Mouse (Mus musculus): ENCODE measurements around the gene Asphd2.
"Not testable (repeated sequence)": the region's sequence is repeated elsewhere in the genome, so short reads cannot be mapped to it uniquely, and the experiment has no call there.

The Asphd2 gene

DNA sequence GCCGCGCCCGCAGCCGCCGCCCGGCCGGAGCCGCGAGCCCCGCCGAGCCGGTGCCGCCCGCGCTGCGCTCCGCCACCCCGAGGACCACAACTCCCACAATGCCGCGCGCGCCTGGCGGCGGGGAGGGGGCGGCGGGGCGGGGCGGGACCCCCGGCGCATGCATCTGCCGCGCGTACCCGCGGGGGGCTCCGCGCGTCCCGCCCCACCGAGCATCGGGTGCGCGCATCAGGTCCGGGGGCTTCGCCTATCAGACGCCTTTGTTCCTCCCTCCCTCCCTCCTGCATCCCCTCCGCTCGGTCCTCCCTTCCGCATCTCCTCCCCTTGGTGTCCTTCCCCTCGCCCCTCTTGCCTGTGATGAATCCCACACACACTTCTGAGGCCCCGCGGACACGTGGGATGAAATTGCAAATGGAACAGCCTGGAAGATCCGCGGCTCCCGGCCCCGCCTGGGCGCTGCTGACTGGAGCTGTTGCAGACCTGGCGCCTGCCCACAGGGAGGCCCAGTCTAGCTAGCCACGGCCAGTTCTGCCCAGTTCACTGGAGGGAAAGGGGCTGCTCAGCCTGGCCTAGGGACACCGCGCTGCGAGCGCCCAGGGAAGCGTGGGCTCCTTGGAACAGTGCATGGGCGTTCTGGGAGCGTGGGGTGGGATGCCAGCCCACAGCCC, at the start of gene Asphd2:
TSS of gene Asphd2 (minus strand) at position 88 of the 665 bp plus-strand sequence.
- peak; percentile 91 to 94 for DNase-seq (ENCODE audit: low spot score in 2 of 2)

DNA sequence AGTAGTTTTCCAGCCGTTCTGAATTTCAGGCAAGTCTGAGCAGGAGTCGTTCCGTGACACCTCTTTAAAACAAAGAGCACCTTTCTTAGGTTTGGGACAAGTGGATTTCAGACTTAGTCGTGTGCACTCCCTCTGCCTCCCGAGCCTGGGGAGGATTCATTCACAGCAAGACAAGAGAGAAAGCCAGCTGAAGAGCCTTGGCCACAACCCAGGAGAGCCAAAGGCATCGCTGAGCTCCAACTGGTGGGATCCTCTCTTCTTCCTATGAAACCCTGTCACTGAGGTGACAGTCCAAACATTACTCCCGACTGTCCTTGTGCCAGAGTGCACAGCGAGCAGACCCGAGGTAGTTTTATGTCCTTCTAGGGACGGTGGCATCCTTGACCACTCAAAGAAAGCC, 43.9 kb upstream of the Asphd2 start:
- no peak for DNase-seq (ENCODE audit: low spot score in 2 of 2)

DNA sequence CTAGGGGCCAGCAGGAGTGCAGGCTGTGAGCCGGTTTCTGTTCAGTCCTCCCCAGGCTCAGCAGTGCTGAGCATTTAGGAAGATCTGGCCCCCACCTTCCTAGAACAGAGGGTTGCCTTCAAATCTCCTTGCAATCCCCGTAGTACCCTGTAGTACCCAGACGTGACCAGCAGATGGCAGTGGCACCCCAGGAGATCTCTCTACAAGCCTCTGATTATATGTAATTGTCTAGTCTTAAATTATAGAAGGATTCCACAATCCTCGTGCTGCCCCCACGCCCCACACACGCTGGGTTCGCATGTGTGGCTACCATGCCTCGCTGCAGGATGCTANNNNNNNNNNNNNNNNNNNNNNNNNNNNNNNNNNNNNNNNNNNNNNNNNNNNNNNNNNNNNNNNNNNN, 38.3 kb upstream of the Asphd2 start:
- DNase-seq (ENCODE audit: low spot score in 2 of 2), result peak; percentile 84 to 91

DNA sequence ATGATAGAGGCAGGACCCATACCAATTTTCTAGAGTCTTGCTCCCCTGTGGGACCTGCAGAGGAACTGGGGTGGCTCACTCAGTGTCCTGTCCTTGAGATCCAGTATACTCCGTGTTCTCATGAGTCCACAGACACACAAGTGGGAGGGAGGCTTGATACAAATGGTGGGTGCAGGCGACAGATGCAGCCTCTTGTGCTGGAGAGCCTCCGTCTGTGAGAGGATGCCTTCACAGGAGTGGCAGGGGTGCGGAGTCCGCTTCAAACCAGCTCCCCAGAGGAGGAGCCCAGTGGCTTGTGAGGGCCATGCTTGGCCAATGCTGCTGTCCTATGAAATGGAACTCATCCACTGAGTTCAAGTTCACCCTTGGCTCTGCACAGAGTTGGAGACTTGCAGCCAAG, 37.4 kb upstream of the Asphd2 start:
- DNase-seq (ENCODE audit: low spot score in 2 of 2), result no peak

DNA sequence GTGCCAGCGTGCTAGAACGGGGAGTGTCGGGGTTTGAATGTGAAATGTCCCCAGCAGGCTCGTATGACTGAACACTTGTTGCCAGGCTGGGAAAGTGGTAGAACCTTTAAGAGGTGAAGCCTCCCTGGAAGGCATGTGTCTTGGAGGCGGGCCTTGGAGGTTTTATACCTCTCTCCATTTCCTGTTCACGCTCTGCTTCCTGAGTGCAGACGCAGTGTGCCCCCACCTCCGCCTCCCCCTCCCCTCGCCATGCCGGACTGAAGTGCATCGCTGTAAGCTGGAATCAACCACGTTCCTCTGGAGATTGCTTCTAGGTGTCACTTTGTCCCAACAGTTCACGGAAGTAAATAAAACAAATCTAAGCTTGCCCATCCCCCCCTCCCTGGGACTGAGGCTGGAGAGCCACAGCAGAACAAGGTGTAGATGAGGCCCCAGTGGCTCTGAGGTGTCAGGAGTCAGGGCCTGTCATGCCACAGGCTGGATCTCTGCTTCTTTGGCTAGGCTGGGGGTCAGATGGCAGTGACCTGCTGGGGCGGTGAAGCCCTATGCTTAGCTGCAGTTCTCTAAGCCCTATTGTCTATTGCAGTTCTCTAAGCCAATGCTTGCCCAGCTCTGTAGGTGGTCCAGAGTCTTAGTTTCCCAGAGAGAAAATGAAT, 36.6 kb upstream of the Asphd2 start:
- DNase-seq (ENCODE audit: low spot score in 2 of 2), result no peak

DNA sequence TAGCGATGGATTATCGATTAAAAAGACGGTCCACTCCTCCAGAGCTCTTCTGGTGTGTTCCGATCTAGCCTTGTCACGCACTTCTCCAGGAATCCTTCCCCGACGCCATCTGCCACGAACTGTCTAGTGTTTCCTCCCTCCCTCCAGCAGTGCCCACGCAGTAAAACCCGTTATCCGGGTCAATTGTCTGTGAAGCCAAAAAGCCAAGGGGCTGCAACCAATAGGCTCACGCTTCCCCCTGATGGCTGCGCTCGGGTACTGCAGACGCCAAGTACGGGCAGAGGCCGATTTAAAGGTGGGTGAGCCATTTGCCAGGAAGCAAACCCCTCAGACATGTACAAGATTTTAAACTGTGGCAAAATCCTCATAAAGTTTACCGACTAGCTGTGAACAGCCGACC, 34.3 kb upstream of the Asphd2 start:
- DNase-seq (ENCODE audit: low spot score in 2 of 2), result peak; percentile 78 to 81

DNA sequence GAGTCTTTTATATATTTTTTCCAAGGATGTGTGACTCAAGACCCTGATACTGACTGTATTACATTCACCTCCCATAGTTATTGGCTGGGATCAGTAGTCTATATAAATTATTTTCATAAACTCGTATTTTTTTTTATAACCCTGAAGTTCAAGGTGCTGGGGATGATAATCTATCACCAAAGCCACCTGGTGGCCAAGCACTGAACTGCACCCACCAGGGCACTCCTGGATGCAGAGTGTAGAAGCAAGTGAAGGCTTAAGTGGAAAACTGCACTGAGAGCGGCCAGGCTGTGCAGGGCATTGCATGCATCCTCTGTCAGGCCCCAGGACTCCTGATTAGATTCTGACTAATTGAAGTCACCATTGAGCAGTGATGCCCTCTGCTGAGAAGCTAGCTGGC, 32.6 kb upstream of the Asphd2 start:
- DNase-seq (ENCODE audit: low spot score in 2 of 2), result peak; percentile 77 to 88

DNA sequence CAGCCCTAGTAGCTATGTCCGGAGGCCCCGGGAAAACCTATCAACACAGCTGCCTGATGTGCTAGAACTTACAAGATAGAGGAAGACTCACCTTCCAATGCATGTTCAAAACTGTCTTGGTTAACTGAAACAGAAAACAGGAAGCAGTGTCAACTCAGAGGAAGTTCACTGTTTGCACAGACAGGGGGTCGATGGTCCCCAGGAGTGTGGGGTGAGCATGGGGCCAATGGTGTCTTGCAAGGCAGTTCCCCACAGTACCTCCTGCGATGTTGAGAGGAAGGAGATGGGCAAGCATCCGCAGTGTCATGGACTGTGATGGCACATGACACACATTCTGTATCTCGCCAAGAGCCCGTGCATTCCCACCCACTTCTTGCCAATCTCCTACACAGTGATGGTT, 32.0 kb upstream of the Asphd2 start:
- peak in 1 of 2 experiments; percentile 32 for DNase-seq (ENCODE audit: low spot score in 2 of 2)

DNA sequence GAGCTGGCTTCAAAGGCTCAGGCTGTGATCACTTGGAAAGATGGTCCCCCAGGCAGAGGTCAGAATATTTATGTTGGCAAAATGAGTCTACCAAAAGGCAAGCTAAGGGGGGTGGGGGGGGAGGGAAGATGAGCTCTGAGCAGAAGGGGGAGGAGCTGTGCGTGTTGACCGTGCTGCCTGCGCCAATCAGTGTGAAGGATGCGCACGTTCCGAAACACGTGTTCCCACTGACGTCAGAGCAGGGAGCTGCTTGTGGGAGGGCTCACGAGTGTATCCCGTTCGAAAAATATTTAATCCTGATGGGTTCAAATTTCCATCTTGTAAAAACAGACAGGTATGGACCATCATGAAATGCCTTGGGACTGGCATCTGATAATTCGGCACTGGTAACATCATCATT, 24.9 kb upstream of the Asphd2 start:
- peak in 1 of 2 experiments; percentile 56 for DNase-seq (ENCODE audit: low spot score in 2 of 2)

DNA sequence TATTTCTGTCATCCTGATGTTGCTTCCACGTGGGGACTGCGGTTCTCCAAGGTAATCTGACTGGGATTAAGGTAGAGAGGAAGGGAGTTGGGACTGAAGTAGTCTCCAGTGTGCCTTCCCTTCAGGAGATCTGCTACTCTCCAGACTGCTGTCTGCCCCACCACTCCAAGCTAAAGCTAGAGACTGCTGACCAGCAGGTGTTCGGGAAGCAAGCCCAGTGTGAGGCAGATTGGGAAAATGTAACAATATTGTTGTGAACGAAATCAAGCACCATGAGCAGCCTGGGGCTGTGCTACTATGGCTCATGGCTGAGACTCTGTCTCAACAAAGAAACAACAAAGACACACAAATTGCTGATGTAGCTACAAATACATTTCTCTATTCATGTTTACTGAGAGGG, 23.4 kb upstream of the Asphd2 start:
- DNase-seq (ENCODE audit: low spot score in 2 of 2), result no peak

DNA sequence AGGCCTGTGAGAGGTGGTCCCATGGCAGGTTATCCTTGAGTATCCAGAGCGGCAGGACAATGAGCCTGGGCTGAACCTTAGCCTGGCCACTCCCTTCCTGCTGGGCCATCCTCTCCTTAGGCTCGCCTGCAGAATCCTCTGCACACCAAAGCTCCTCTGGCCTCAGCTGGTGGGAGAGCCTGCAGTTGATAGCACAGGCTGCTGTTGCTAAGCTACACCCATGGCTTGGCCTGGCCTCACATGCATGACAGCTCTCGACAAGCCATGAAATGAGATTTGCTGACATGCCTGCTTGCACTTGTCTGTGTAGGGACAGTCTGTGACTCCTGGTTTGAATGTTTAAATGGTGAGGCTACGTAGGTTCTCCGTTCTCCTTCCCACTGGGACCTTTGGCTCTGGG, 22.0 kb upstream of the Asphd2 start:
- DNase-seq (ENCODE audit: low spot score in 2 of 2), result no peak

DNA sequence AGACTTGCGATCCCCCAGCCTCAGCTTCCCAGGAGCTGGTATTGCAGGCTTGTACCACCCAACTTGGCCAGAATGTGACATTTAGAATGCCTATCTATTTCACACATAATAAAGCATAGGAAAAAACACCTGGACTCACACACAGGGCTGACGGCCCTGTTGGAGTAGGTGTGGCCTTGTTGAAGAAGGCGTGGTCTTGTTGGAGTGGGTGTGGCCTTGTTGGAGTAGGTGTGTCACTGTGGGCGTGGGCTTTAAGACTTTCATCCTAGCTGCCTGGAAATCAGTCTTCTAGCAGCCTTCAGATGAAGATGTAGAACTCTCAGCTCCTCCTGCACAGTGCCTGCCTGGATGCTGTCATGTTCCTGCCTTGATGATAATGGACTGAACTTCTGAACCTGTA, 18.1 kb upstream of the Asphd2 start:
- not testable (repeated sequence) for DNase-seq (ENCODE audit: low spot score in 2 of 2)

DNA sequence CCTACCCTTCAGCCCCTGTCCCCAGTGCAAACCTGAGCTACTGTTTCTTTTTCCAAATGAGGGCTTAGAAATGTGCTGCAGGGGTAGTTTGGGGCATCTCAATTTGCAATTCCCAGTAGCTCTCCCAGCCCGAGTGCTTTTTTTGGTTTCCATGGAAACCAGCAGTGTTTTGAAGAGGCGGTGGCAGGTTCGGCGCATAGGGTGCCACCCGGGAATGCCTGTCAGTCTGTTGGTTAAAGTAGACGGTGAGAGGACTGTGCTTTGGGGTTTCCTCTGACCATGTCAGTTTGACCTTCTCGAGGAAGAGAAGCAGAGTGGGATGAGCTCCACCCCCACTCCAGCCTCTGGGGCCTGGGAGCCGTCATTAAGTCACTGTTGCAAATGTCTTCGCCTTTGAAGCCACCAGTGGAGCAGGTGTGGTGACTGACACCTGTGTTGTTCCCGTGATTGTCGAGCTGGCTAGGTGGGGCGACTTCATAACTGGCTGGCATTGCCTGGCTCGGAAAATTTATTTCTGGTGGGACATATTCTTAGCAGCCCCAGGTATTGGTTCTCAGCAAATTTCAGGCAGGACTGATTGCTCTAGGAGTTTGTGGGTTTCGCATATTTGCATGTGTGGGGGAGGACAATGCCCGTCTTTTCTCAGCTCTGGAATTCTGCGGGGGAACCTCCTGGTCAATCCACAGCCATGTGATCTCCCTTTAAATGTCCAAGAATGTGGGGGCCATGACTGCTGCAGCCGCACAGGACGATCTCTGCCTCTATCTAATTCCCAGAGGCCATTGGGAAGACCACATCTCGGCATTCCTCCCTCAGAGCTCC, 17.1 kb upstream of the Asphd2 start:
- DNase-seq (ENCODE audit: low spot score in 2 of 2), result peak; percentile 81 to 86

DNA sequence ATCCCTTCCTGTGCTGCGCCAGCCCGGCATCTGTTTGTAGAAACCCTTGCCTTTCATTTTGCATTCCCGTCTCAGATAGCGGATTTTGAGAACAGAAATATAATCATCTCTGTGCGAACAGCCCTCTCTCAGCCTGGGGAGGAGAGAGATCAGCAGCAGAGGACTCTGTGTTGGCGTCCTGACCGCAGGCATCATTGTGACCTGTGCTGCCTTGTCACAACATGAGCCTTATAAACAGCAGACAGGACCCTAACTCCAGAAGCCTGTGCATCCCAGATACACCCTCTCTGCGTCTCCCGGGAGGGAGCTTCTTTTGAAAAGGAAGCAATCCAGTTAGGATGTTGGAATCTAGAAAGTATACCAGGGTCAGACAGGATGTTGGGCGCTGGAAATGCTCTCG, 16.4 kb upstream of the Asphd2 start:
- DNase-seq (ENCODE audit: low spot score in 2 of 2), result peak; percentile 57 to 61

DNA sequence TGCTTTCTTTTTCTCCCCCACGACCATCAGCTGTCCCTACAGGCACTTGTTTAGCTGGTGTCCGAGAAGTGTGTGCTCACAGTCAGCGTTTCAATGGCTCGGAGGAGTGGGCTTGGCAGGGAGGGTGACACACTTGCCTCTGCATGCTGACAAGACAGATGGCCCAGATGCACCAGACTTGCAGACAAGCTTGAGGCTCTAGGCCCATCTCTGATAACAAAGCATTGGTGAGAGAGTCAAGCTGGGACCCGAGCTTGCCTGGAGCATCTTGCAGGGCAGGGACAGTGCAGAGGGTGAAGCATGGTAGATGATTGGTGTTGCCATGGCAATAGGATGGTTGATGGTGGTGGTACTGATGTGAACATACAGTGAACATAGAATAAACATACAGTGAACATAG, 14.6 kb upstream of the Asphd2 start:
- DNase-seq (ENCODE audit: low spot score in 2 of 2), result peak in 1 of 2 experiments; percentile 35

DNA sequence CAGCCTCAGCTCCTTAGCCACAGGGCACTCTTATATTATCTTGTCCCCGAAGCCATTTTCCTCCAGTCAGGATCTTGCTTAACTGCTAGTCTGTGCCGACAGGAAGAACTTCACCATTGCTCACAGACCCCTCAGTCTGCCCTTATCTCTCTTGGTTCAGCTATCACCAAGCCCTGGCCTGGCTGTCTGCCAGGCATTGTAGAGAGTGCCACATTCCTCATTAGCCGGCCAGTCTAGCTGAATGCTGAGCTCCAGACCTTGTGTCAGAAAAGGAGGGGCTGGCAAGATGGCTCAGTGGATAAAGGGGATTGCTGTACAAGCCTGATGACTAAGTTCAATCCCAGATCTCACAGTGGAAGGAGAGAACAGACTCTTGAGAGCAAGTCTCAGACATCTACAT, 11.4 kb upstream of the Asphd2 start:
- DNase-seq (ENCODE audit: low spot score in 2 of 2), result peak in 1 of 2 experiments; percentile 26

DNA sequence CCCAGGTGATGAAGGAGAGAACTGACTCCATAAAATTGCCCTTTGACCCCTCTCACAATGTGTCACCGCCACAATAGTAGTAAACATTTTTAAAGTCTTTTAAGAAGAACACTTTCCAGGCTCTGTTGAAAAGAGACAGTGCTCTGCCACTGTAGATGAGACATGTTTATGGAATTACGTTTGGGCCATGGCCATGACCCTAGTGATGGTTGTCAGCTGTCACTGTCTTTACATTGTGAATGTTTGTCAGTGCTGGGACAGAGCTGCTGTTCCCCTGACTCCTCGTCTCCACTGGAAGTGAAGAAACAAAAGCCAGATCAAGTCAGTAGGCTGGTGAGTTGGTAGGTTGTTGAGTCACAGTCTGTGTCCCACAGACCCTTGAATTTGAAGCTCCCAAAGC, 7.8 kb upstream of the Asphd2 start:
- DNase-seq (ENCODE audit: low spot score in 2 of 2), result peak in 1 of 2 experiments; percentile 15

DNA sequence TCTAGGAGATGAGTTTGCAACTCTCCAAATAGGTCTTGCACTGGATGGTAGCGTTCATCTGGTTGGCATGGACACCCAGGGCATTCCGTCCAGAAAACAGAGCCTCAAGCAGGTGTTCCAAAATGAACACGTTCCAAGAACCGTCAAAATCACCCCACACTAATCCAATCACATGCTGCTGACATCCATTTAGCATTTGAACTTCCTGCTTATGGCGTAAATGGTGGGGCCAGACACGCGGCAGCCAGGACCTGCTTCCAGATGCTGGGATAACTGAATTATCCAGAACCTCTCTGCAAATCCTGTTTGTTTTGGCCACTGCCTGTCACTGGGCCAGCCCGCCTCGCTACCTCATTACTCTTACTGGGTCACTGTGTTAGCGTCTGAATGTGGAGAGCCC, 4.6 kb upstream of the Asphd2 start:
- DNase-seq (ENCODE audit: low spot score in 2 of 2), result peak in 1 of 2 experiments; percentile 28

DNA sequence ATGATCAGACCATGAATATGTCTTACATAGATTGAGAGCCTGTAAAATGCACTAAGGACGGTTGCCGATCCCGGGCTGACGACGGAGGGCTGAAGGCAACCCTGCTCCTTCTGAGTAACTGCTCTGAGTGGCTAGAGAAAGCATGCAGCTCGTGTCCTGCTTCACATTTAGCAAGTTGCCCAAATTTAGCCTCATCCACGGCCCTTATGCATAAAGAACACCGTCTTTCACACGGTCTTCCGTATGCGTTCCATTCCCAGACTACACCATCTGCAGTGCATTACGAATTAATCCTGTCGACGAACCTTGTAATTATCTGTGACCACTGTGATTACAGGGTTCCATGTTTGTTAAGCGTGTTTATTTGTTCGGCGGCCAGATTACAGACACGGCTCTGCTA, 1.4 kb upstream of the Asphd2 start:
- peak; percentile 49 to 69 for DNase-seq (ENCODE audit: low spot score in 2 of 2)

DNA sequence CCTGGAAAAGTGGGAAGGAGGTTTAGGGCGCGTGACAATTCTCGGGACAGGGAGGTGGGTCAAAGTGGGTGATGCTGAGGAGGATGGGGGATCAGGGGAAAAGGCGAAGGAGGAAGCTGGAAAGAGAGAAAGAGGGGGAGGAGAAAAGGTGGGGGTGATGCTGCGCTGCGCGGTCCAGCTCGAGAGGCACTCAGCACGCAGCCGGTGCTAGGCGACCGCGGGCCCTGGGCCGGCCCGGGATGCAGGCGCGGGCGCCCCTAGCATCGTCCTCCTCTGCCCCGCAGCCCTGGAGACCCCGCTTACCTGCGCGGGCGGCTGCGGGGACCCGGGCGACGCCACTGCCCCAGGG, 277 bp downstream of the Asphd2 start:
- DNase-seq (ENCODE audit: low spot score in 2 of 2), result peak in 1 of 2 experiments; percentile 52

DNA sequence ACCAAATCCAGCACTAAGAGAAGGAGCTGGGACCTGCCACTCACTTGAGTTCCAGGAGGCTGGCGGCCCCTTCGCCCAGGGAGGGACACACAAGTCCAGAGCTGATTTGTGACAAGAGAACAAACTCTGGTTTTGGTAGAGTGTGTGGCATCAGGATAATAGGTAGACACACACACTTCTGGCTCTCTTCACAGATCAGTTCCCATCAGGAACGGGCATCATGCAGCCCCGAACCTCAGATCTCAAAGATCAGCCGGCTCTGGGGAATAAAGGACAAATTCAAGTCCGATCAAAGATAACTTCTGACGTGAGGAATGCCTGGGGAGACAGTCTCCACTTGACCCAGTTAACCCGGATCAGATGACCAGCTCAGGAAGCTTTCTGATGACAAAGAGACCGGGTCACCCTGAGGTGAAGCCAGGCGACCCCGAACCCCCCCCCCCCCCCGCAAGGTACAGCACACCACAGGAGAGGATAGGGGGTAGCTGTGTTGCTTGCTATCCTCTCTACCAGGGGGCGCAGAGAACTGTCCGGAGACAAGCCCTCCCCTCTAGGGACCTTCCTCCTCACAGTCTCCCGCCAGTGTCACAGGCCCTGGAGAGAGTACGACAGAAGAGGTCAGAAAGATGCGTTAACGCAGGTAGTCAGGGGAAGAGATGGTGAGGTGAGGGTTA, 788 bp downstream of the Asphd2 start:
- DNase-seq (ENCODE audit: low spot score in 2 of 2), result no peak

DNA sequence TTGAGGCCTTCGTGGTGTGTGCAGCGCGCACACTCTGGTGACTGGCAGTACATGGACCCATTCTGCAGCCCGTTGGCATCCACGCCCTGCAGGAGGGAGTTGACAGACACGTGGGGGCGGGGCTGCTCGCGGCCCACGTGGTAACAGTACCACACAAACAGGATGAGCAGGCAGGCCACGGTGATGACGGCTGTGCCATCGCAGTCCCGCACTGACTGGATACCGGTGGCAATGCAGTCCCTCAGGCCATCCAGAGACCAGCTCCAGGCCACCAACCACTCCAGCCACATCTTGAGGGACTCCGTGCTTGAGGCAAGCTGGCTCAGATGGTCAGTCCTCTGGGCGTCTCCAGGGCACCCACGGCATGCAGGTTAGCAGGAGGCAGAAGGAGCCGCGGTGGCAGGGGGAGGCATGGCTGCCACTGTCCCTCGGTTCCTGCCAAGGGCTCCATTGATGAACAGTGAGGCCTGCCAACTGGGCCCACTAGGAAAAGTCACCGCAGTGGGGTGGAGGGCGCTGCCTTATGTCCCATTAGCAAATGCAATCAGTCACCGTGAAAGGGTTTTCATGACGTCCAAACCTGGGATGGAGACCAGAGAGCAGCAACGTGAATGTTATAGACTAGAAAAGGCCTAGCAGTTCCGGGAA, 2.9 kb downstream of the Asphd2 start:
- peak in 1 of 2 experiments; percentile 30 for DNase-seq (ENCODE audit: low spot score in 2 of 2)
